Mouse (Mus musculus): ENCODE results near the gene Foxr1. TPM values are rescaled to one million over a fixed set of nuclear protein-coding genes. Genes with fewer than 3 reads are reported as not detected.

Gene Foxr1
- polyA plus RNA-seq, 1 experiment, result not detected

- H3K4me3 ChIP-seq (ENCODE audit: insufficient read depth, poor library complexity, severe bottlenecking), result peak overlapping the region; percentile 86
- peaks cover 70% of the 10 kb centered on the region for H3K79me2 ChIP-seq (ENCODE audit: control insufficient read depth, insufficient read depth)
- H3ac ChIP-seq (ENCODE audit: control insufficient read depth, insufficient read length, low read depth), result peak overlapping the region; percentile 19
- TF ChIP-seq MAX (IDR thresholded peaks at IDR 0.05), result no peak
- no peak for TF ChIP-seq CTCF (IDR thresholded peaks at IDR 0.05; ENCODE audit: control insufficient read depth, insufficient read depth, insufficient read length)
- TF ChIP-seq MYOD1 (IDR thresholded peaks at IDR 0.05; ENCODE audit: control insufficient read depth, insufficient read length, low read depth), result no peak
- no peak for TF ChIP-seq MYOG (IDR thresholded peaks at IDR 0.05; ENCODE audit: control insufficient read depth, extremely low read depth, insufficient read length)
- no peak for TF ChIP-seq CEBPB (IDR thresholded peaks at IDR 0.05; ENCODE audit: low read depth)
- TF ChIP-seq USF1 (IDR thresholded peaks at IDR 0.05; ENCODE audit: low read depth), result no peak
- TF ChIP-seq FOSL1 (IDR thresholded peaks at IDR 0.05; ENCODE audit: insufficient read depth, low read length, poor library complexity, severe bottlenecking), result no peak
- peaks cover 3% of the 10 kb centered on the region for H3K36me3 ChIP-seq (ENCODE audit: control insufficient read depth, insufficient read depth)
- no peaks in the 10 kb centered on the region for H3K27me3 ChIP-seq (ENCODE audit: control insufficient read depth, insufficient read depth, insufficient read length)
- peaks cover 55% of the 10 kb centered on the region for H3K79me3 ChIP-seq (ENCODE audit: low read depth)
Measured at GRCm38 (mm10) chr9:44484311-44485104, 43.6 kb upstream of the Foxr1 start.

DNA sequence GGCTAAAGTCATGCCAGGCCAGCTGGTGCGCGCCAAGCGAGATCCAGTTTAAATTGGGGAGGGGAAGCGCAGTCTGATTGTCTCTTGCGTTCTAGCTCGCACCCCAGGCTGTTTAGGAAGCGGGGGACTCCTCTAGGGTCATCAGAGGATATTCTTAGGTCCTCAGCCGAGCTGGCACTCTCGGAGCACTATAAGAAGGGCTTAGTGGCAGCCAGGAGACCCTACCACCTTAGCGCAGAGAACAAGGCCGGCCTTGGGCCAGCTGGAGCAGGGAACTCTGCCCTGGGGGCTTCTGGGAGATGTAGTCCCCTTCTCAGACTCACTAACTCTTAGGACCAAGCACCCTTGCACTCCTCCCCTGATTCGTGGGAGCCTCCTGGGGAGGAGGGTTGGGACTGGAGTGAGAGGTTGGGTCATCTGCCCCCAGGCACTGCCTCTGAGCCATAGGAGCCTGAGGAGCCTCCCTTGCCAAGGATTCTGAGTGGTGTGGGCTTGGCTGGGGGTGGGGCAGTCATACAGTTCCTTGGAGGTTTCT, 42.6 kb upstream of the Foxr1 start:
- H3K79me2 ChIP-seq (ENCODE audit: control insufficient read depth, insufficient read depth), result peaks cover 60% of the 10 kb centered on the region
- no peaks in the 10 kb centered on the region for H3K27me3 ChIP-seq (ENCODE audit: control insufficient read depth, insufficient read depth, insufficient read length)
- H3K36me3 ChIP-seq (ENCODE audit: control insufficient read depth, insufficient read depth), result peaks cover 3% of the 10 kb centered on the region
- peak overlapping the region; percentile 85 for H3ac ChIP-seq (ENCODE audit: control insufficient read depth, insufficient read length, low read depth)
- no peak for TF ChIP-seq USF1 (IDR thresholded peaks at IDR 0.05; ENCODE audit: low read depth)
- TF ChIP-seq MYOG (IDR thresholded peaks at IDR 0.05; ENCODE audit: control insufficient read depth, extremely low read depth, insufficient read length), result no peak
- TF ChIP-seq CTCF (IDR thresholded peaks at IDR 0.05; ENCODE audit: control insufficient read depth, insufficient read depth, insufficient read length), result no peak
- TF ChIP-seq MAX (IDR thresholded peaks at IDR 0.05), result no peak
- no peak for TF ChIP-seq FOSL1 (IDR thresholded peaks at IDR 0.05; ENCODE audit: insufficient read depth, low read length, poor library complexity, severe bottlenecking)
- peaks cover 50% of the 10 kb centered on the region for H3K79me3 ChIP-seq (ENCODE audit: low read depth)
- H3K4me3 ChIP-seq (ENCODE audit: insufficient read depth, poor library complexity, severe bottlenecking), result peak overlapping the region; percentile 86

- Histone ChIP-seq H3K4me3 (ENCODE audit: insufficient read depth, poor library complexity, severe bottlenecking) (peak overlapping the region; percentile 86), H3K36me3 (ENCODE audit: control insufficient read depth, insufficient read depth) (peaks cover 3% of the 10 kb centered on the region), H3K79me2 (ENCODE audit: control insufficient read depth, insufficient read depth) (peaks cover 55% of the 10 kb centered on the region), H3K79me3 (ENCODE audit: low read depth) (peaks cover 47% of the 10 kb centered on the region), H3K27me3 (ENCODE audit: control insufficient read depth, insufficient read depth, insufficient read length) (no peaks in the 10 kb centered on the region), H3ac (ENCODE audit: control insufficient read depth, insufficient read length, low read depth) (peak overlapping the region; percentile 85)
- no peak for TF ChIP-seq CEBPB (IDR thresholded peaks at IDR 0.05; ENCODE audit: low read depth)
- no peak for TF ChIP-seq MYOG (IDR thresholded peaks at IDR 0.05; ENCODE audit: control insufficient read depth, extremely low read depth, insufficient read length)
- TF ChIP-seq CTCF (IDR thresholded peaks at IDR 0.05; ENCODE audit: control insufficient read depth, insufficient read depth, insufficient read length), result no peak
- no peak for TF ChIP-seq MAX (IDR thresholded peaks at IDR 0.05)
- TF ChIP-seq MYOD1 (IDR thresholded peaks at IDR 0.05; ENCODE audit: control insufficient read depth, insufficient read length, low read depth), result no peak
- no peak for TF ChIP-seq FOSL1 (IDR thresholded peaks at IDR 0.05; ENCODE audit: insufficient read depth, low read length, poor library complexity, severe bottlenecking)
- no peak for TF ChIP-seq USF1 (IDR thresholded peaks at IDR 0.05; ENCODE audit: low read depth)
Measured at GRCm38 (mm10) chr9:44483041-44483509, 42.1 kb upstream of the Foxr1 start.

DNA sequence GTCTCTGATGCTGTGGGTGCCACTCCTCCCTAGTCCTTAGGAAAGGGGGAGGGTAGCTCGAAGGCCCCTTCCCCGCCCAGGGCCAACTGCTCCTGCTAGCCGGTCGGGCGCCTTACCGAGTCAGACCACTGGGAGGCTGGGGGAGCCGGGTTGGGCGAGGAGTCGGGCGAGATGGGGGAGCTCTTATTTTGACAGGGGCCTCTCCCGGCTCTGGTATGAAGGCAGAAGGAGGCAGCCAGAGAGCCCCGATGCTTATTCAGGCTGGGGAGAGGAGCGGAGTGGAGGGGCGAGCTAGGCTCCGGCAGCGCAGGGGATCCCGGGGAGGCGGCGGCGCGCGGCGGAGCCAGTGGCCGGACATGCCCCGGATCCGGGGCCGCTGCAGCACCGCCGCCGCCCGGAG, 41.6 kb upstream of the Foxr1 start, which contains the start of gene Bcl9l:
Gene Bcl9l (plus strand): TSS at position 274 of the 400 bp plus-strand sequence.
- Histone ChIP-seq H3ac (ENCODE audit: control insufficient read depth, insufficient read length, low read depth) (peak within 1 kb of the TSS; percentile 85), H3K27me3 (ENCODE audit: control insufficient read depth, insufficient read depth, insufficient read length) (no peaks in the 10 kb centered on the region), H3K79me2 (ENCODE audit: control insufficient read depth, insufficient read depth) (peaks cover 50% of the 10 kb centered on the region), H3K36me3 (ENCODE audit: control insufficient read depth, insufficient read depth) (peaks cover 3% of the 10 kb centered on the region), H3K4me3 (ENCODE audit: insufficient read depth, poor library complexity, severe bottlenecking) (peak within 1 kb of the TSS; percentile 86), H3K79me3 (ENCODE audit: low read depth) (peaks cover 42% of the 10 kb centered on the region)
- no peak for TF ChIP-seq CEBPB (IDR thresholded peaks at IDR 0.05; ENCODE audit: low read depth)
- peak; percentile 64 for TF ChIP-seq CTCF (IDR thresholded peaks at IDR 0.05; ENCODE audit: control insufficient read depth, insufficient read depth, insufficient read length)
- no peak for TF ChIP-seq FOSL1 (IDR thresholded peaks at IDR 0.05; ENCODE audit: insufficient read depth, low read length, poor library complexity, severe bottlenecking)
- no peak for TF ChIP-seq MYOD1 (IDR thresholded peaks at IDR 0.05; ENCODE audit: control insufficient read depth, insufficient read length, low read depth)
- TF ChIP-seq USF1 (IDR thresholded peaks at IDR 0.05; ENCODE audit: low read depth), result no peak
- TF ChIP-seq MAX (IDR thresholded peaks at IDR 0.05), result no peak
- TF ChIP-seq MYOG (IDR thresholded peaks at IDR 0.05; ENCODE audit: control insufficient read depth, extremely low read depth, insufficient read length), result no peak

DNA sequence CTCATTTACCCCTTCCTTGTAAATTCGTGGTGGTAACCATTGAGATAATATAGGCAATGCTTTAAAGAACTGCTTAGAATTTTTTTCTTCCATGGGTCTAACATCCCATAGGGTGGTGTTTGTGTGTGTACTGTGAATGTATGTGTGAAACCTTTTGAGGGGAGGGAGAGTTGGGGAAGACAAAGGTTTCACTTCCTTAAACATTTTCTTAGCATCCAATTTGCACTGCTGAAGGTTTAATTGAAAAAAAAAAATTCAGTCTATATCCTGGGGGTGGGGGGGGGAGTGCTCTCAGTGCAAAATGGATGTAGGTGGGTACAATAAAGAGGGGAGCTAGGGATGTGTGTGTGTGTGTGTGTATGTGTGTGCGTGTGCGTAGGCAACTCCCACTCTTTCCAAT, 41.2 kb upstream of the Foxr1 start:
- H3K79me3 ChIP-seq (ENCODE audit: low read depth), result peaks cover 38% of the 10 kb centered on the region
- peak overlapping the region; percentile 19 for H3ac ChIP-seq (ENCODE audit: control insufficient read depth, insufficient read length, low read depth)
- H3K79me2 ChIP-seq (ENCODE audit: control insufficient read depth, insufficient read depth), result peaks cover 46% of the 10 kb centered on the region
- H3K4me3 ChIP-seq (ENCODE audit: insufficient read depth, poor library complexity, severe bottlenecking), result peak overlapping the region; percentile 86
- H3K27me3 ChIP-seq (ENCODE audit: control insufficient read depth, insufficient read depth, insufficient read length), result no peaks in the 10 kb centered on the region
- peaks cover 3% of the 10 kb centered on the region for H3K36me3 ChIP-seq (ENCODE audit: control insufficient read depth, insufficient read depth)
- TF ChIP-seq MYOD1 (IDR thresholded peaks at IDR 0.05; ENCODE audit: control insufficient read depth, insufficient read length, low read depth), result no peak
- no peak for TF ChIP-seq CTCF (IDR thresholded peaks at IDR 0.05; ENCODE audit: control insufficient read depth, insufficient read depth, insufficient read length)
- no peak for TF ChIP-seq FOSL1 (IDR thresholded peaks at IDR 0.05; ENCODE audit: insufficient read depth, low read length, poor library complexity, severe bottlenecking)
- TF ChIP-seq MAX (IDR thresholded peaks at IDR 0.05), result no peak
- TF ChIP-seq MYOG (IDR thresholded peaks at IDR 0.05; ENCODE audit: control insufficient read depth, extremely low read depth, insufficient read length), result no peak
- no peak for TF ChIP-seq USF1 (IDR thresholded peaks at IDR 0.05; ENCODE audit: low read depth)
- TF ChIP-seq CEBPB (IDR thresholded peaks at IDR 0.05; ENCODE audit: low read depth), result no peak
